Comparison of ENCODE assay signal across 24 mouse cellular contexts in genomic region chr6:4590089-4590488, GRCm38 (mm10).
"Had no signal": no experiment of that assay in that cellular context is flagged by ENCODE, and none has a peak within 500 bp of the region (broad histone marks: within the 10 kb centered on the region; RNA-seq: fewer than 3 reads in every experiment).

No protein-coding gene starts in this region.

- H3K9me3 ChIP-seq: intestine, embryonic 15.5 days; limb, embryonic 10.5 days; limb, embryonic 13.5 days; liver, embryonic 12.5 days; liver, embryonic 15.5 days; lung, embryonic 15.5 days; megakaryocyte, embryonic 14.5 days; midbrain, embryonic 10.5 days; midbrain, embryonic 13.5 days; neural tube, embryonic 12.5 days; neural tube, embryonic 15.5 days; stomach, embryonic 15.5 days had no signal

- H3K27me3 ChIP-seq: intestine, embryonic 15.5 days; limb, embryonic 13.5 days; liver, embryonic 12.5 days; liver, embryonic 15.5 days; lung, embryonic 15.5 days; megakaryocyte, embryonic 14.5 days; midbrain, embryonic 13.5 days; neural tube, embryonic 12.5 days; neural tube, embryonic 15.5 days; stomach, embryonic 15.5 days had no signal

- H3K4me2 ChIP-seq: intestine, embryonic 15.5 days; limb, embryonic 13.5 days; liver, embryonic 12.5 days; liver, embryonic 15.5 days; lung, embryonic 15.5 days; midbrain, embryonic 13.5 days; neural tube, embryonic 12.5 days; neural tube, embryonic 15.5 days; stomach, embryonic 15.5 days had no signal

- H3K36me3 ChIP-seq: intestine, embryonic 15.5 days; limb, embryonic 10.5 days; limb, embryonic 13.5 days; liver, embryonic 12.5 days; liver, embryonic 15.5 days; lung, embryonic 15.5 days; midbrain, embryonic 10.5 days; midbrain, embryonic 13.5 days; neural tube, embryonic 12.5 days; neural tube, embryonic 15.5 days; stomach, embryonic 15.5 days had no signal

- H3K4me3 ChIP-seq: intestine, embryonic 15.5 days; layer of hippocampus, adult 2 months; limb, embryonic 10.5 days; limb, embryonic 13.5 days; liver, embryonic 12.5 days; liver, embryonic 15.5 days; lung, embryonic 15.5 days; megakaryocyte, embryonic 14.5 days; midbrain, embryonic 10.5 days; midbrain, embryonic 13.5 days; neural tube, embryonic 12.5 days; neural tube, embryonic 15.5 days; stomach, embryonic 15.5 days had no signal

- H3K27ac ChIP-seq: intestine, embryonic 15.5 days; layer of hippocampus, adult 2 months; limb, embryonic 10.5 days; limb, embryonic 13.5 days; liver, embryonic 12.5 days; liver, embryonic 15.5 days; lung, embryonic 15.5 days; midbrain, embryonic 10.5 days; midbrain, embryonic 13.5 days; neural tube, embryonic 12.5 days; neural tube, embryonic 15.5 days; stomach, embryonic 15.5 days had no signal

- ATAC-seq: intestine, embryonic 15.5 days; liver, embryonic 12.5 days; midbrain, embryonic 13.5 days had no signal

- H3K4me1 ChIP-seq: intestine, embryonic 15.5 days; liver, embryonic 12.5 days; liver, embryonic 15.5 days; lung, embryonic 15.5 days; megakaryocyte, embryonic 14.5 days; midbrain, embryonic 13.5 days; neural tube, embryonic 12.5 days; neural tube, embryonic 15.5 days; stomach, embryonic 15.5 days had no signal

- DNase-seq: kidney, adult 18-20 months; kidney, adult 9 months; kidney, postnatal 25 days; layer of hippocampus, adult 9-11 months; liver; lung, adult 18-20 months; lung, postnatal 10 days; lung, postnatal 4 days; retina, postnatal 1 day; right cerebral cortex, postnatal 25 days; thymus, postnatal 25 days had no signal

- H3K9ac ChIP-seq: intestine, embryonic 15.5 days; limb, embryonic 13.5 days; liver, embryonic 12.5 days; liver, embryonic 15.5 days; lung, embryonic 15.5 days; midbrain, embryonic 13.5 days; neural tube, embryonic 12.5 days; neural tube, embryonic 15.5 days; stomach, embryonic 15.5 days had no signal
